Mouse (Mus musculus) G1E (cell line): ENCODE results near the gene Cnbp.

Experiments used
- CTCF ChIP-seq: IDR thresholded peaks from 2 replicates; pipeline ENCODE4 v1.5.1; 2012; ENCODE audit warnings: low read depth, low read length, inconsistent platforms, mixed read lengths
- TAL1 ChIP-seq: conservative IDR thresholded peaks from 2 replicates; pipeline ENCODE4 v1.6.1; 2012; ENCODE audit warnings: low read depth, low read length, inconsistent platforms, mixed read lengths

- TF ChIP-seq TAL1: no peak
- TF ChIP-seq CTCF: no peak
Observed at GRCm38 (mm10) chr6:87866211-87866610, 15.3 kb upstream of the Cnbp start.
